Mouse (Mus musculus) ZHBTc4 (cell line): ENCODE data around the gene Trank1.

Source experiments
- DNase-seq: peaks from one replicate; pipeline ENCODE4 v3.0.0-alpha.2; 2011; ENCODE audit warnings: low read depth, low spot score

The Trank1 gene

GRCm38 (mm10) chr9:111425113-111425512 lies 113.6 kb downstream of the Trank1 start:
- no peak for DNase-seq

DNA sequence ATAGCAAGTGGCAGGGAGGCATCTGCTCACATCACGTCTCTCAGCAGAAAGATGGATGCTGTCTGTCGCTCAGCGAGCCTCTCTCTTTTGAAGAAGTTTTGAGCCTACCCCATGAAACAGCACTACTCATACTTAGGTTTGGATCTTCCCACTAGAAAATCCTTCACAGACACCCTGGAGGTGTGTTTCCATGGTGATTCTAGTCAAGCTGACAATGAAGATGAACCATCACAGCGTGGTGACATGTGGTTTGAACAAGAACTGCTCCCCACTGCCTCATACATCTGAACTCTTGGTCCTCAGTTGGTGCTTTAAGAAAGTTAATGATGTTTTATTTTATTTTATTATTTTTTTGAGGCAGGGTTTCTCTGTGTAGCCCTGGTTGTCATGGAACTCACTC lies 114.4 kb downstream of the Trank1 start:
- no peak for DNase-seq

- peak; percentile 53 for DNase-seq
These were observed 116.5 kb downstream of the Trank1 start for GRCm38 (mm10) chr9:111427891-111428555.

- peak; percentile 18 for DNase-seq
These were observed 117.3 kb downstream of the Trank1 start for GRCm38 (mm10) chr9:111428698-111429362.

DNA sequence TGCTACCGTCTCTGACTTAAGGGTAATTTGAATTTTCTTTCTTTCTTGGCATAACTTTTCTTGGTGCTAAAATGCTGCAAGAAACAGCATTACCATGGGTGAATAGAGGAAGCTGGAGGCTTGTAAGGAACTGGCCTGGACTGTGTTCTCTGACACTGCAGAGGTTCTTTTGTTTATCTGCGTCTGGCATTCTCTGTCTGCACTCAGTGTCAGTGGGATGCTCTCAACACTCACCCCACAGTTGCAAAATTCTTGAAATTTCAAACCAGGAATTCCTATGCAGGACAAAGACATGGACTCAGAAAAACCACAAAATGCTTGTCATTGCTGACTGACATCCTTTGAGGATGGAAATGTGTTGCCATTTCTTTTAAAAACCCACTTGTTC lies 117.8 kb downstream of the Trank1 start:
- DNase-seq: no peak

- DNase-seq: no peak
These were observed 123.9 kb downstream of the Trank1 start for GRCm38 (mm10) chr9:111435429-111435828.

DNA sequence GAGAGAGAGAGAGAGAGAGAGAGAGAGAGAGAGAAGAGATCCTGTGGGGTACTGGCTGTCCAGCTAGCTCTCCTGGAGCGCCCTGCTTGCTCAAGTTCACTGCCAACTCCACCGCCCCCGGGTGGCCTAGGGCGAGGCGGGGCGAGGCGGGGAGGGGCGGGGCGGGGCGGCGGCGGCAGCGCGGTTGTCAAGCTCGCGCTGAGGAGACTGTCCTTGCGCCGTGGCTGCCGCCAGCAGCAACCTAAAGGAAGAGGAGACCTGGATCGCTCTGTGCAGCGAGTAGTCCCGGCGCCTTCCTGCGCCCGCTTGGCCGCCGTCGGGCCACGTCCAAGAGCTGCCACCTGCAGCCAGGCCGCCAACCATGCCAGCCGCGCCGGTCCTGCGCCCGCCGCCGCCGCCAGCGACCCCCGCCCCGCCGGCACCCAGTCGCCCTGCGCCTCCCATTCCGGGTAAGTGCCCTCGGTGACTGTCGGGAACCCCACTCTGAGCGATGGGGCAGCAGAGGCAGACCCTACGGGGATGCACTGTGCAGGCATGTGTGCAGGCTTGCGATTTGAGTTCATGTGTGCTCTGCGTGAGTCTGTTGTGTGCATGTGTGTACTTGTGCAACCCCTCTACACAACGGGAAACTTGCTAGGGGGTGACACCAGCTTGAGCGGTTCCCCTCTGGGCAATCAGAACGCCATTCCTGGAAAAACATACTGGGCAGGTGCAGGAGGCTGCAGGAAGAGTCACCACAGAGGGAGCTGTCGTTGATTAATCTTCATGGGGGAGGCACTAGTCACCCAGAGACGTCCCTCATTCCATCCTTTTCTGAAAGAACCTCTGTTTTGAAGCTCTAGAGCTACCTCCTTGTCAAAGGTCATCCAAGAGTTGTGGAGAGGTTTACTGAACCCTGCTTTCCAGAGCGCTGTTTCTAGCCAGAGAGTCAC lies 127.6 kb downstream of the Trank1 start, which contains the start of gene Dclk3:
Gene Dclk3 (plus strand): TSS at position 178 of the 932 bp plus-strand sequence.
- peak; percentile 69 for DNase-seq

- no peak for DNase-seq
These were observed 128.3 kb downstream of the Trank1 start for GRCm38 (mm10) chr9:111439836-111440201.

DNA sequence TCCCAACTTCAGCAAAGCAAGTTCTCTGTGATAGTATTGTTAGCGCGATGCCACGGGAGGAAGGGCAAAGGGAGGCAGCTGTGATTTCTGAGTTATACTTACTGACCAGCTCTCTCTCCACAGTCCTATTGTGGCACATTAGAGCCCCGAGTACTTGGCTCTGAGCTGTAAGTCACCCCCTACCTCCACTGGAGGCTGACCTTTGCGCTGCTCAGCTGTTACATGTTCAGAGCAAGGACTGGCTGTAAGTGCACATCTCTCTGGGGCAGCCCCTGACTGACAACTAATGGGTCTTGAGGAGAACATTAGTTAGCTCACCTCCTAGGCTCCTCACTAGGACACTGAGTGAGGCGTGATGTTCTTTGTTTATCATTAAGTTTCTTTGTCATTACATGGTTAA lies 128.9 kb downstream of the Trank1 start:
- no peak for DNase-seq

GRCm38 (mm10) chr9:111441151-111441550 lies 129.6 kb downstream of the Trank1 start:
- DNase-seq: no peak
